Mouse (Mus musculus) ovary, adult 18-20 months (tissue): Measurements from ENCODE around the gene Parp3.
A peak's percentile ranks its signal among the peaks of the same experiment; 100 is the strongest.

Source experiments
- DNase-seq: peaks from one replicate; pipeline ENCODE4 v3.0.0; 2022; ENCODE audit warnings: low spot score, mixed read lengths

Parp3 gene

DNA sequence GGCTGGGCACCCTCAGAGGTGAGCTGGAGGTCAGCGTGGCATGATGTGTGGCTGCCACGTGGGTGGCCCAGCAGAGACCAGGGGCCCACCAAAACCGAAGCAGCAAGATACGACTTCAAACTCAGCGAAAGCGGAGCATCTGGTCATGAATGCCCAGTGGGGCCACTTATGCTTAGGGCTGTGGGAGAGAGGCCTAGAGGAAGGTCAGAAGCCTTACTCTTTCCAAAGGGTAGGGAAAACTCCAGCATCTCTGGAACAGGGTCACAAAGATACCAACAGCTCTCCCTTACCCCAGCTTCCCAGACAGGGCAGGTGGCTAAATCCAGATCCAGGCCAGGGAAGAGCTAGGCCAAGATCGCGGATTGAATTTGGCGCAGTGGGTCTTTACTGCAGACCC is 19.6 kb downstream of the Parp3 start:
- DNase-seq: no peak

DNA sequence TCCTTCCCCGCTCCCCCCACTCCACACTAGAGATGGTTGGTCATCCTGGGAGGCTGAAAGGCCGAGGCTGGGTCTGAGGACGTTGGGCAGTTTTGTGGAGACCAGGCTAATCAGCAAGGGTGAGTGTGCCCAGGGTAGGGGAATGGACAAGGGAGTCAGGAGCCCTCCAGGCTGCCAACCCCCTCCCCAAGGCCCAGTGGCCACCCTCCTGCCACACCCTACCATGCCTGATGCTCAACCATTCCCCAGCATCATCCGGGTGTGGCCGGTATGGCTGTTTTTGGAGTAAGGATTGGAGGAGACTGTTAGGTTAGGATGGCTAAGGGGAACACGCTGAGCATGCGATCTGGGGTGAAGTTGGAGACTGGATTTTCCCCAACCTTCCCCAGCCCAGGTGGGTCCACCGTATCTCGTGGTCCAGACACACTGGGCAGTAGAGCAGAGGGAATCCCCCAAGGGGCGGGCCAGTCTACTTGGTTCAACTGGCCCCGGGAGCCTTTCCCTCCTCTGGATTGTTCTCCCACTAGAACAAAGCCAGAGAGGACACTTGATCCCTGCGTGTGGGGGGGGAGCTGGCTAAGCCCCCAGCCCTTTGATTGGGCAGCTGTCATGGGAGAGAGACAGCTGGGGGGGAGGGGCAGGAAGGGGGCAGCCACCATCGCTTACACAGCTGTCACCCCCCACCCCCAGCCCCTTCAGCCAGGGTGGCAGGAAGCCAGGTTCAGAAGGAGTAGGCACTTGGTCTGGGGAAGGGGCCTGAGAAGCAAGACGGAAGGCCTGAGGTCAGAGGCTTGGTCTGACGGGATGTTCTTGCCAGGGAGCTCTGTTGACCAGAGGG is 20.2 kb downstream of the Parp3 start:
- no peak for DNase-seq

DNA sequence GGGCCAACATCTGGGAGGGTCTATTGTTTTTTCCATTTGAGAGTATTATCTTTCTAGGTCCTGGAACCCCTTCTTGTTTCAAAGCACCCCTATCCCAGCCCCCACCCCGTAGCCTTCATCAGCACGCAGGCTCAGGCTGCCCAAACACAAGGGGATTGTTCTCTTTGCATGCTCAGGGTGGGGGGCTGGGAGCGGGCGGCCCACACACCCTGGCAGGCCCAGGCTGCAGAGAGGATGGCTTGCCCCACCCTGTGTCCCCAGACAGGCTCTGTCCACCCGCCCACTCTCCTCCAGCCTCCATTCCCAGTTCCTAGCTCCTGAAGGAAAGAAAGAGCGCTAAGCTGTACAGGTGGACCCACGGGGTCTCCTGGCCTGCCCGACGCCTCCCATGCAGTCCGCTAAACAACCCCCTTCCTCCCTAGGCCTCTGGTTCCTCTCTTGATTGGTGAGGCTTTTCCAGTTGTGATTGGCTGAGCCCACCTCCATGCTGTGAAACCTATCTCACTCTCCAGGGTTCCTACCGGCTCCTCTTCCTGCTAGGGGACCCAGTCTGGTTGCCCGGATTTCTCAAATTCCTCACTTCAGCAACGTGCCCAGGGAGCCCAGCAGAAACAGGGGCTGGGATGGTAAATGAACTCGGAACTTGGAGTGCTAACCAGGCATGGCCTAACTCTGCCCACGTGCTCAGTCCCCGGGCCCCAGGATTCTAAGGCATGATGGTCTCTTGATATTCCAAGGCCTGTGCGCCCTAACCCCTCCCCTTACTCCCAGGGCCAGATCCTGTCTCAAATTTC is 21.7 kb downstream of the Parp3 start:
- DNase-seq: no peak

DNA sequence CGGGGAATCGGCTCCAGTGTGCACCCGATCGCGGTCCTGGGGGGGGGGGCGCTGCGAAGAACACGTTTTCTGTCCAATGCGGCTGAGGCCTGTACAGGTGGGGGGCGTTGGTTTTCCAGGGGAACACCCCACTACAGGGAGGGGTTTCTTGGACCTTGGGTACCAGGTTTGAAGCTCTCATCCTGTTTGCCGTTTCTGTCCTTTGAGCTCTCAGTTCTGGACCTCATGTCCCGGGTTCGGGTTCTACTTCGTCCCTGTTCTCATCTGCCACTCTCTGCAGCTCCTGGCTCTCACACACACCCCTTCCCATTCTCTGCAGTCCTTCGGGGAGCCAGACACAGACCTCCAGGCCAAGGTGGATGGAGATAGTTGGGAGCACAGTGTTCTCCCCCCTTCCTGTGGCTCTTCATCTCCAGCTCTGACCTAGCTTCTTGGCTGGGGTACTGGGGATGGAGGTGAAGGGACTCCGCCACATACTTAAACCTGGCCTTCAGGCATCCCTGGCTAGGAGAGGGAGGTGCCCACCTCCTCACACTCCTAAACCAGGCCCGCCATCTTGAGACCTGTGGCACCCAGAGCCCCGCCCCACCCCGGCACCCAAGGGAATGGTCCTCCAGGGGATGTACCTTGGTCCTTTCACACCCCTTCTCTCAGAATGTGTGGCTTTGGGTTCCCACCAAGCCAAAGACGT is 22.5 kb downstream of the Parp3 start:
- no peak for DNase-seq

DNA sequence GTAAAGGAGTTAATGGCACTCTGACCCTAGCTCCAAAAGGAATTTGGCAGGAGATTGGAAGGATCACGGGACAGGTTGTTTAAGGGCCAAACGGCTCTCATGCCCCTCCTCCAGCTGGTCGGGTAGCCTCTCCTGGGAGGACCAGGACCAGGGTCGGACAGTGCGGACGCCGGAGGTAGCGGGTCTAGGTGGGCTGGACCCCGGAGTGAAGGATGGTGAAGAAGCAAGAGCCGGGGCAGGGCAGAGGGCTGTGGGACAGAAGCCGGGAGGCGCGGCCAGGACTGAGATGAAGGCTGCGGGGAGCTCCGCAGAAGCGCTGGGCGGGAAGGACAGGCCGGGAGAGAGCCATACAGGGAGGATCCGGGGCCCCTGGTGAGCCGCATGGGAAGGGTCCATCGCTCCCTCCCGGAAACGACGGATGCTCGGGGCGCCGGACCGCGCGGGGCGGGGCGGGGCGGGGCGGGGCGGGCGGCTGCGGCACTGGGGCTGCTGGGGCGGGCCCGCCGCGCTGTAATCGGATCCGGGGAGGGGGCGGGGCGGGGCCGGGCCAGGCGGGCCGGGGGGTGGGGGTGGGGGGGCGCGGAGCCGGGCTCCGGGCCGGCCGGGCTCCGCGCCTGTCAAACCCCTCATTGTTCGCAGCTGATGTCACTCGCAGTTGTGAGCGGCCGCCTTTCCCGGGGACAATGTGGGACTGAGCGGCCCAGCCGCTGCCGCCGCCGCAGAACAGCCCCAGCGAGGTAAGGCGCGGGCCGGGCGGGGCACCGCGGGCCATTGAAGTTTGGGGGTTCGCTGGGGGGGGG is 23.3 kb downstream of the Parp3 start, which contains the start of gene Pcbp4:
Gene Pcbp4, plus strand, starts transcription at position 21 of the 800 bp plus-strand sequence.
- no peak for DNase-seq

- no peak for DNase-seq
Measured at GRCm38 (mm10) chr9:106452821-106453220, 23.9 kb downstream of the Parp3 start.

- DNase-seq: no peak
Measured at GRCm38 (mm10) chr9:106452351-106452750, 24.4 kb downstream of the Parp3 start.

DNA sequence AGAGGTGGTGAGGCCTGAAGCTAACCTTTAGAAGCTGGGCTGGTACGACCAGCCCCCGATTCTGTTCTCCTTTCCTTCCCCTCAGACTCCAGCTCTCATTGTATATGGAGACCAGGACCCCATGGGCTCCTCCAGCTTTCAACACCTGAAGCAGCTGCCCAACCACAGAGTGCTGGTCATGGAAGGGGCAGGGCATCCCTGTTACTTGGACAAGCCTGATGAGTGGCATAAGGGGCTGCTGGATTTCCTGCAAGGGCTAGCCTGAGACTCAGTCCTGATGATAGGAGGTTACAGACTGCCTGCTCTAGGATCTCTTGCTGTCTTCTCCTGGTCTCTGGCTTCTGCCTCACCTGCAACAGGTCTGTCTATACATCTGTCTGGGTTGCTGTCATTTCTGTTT is 24.9 kb downstream of the Parp3 start:
- no peak for DNase-seq

DNA sequence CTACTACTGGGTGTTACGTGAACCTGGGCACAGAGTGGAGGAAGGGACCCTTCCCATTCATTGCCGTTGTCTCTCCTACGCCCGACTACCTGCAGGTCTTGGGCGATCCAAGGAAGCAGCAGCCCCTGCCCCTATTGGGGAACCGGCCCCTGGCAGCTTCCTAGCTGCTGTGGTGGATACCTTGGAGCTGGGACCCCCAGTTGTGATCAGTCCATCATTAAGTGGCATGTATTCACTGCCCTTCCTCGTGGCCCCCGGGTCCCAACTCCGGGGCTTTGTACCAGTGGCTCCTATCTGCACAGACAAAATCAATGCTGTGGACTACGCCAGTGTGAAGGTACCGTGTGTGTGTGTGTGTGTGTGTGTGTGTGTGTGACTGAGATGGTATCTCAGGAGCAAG is 25.5 kb downstream of the Parp3 start:
- DNase-seq: no peak

- peak; percentile 60 for DNase-seq
Measured at GRCm38 (mm10) chr9:106450661-106451060, 26.1 kb downstream of the Parp3 start.

DNA sequence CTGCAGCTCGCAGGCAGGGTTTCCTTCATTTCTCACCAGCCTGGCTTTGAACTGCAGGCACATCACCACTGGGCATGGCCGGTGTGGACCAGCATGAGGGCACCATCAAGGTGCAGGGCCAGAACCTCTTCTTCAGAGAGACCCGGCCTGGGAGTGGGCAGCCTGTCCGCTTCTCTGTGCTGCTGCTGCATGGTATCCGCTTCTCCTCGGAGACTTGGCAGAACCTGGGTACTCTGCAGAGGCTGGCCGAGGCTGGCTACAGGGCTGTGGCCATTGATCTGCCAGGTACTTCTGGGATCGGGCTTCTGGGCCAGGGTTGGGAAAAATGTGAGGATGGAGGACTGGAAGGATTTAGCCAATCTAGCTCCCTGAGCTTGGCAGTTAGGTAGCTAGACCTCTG is 26.8 kb downstream of the Parp3 start:
- DNase-seq: no peak

GRCm38 (mm10) chr9:106448498-106449031 is 28.2 kb downstream of the Parp3 start:
- DNase-seq: peak; percentile 67

DNA sequence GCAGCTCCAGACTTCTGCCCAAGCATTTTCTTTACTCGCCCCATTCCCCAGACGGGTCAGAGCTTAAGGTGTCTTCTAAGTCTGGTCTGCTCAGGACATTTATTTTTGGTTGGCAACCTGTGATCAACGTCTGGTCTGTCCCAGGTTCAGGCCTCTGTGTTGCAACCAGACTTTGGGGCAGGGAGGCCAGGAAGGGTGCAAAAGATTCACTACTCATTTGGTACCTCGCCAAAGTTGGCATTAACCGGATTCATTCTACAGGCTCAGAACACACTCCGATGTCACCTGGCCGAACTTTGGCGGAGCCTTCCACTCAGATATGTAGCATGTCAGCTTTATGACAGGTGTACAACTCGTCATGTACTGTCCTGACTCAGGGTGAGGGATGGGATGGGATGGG is 28.8 kb downstream of the Parp3 start:
- no peak for DNase-seq

- peak; percentile 92 for DNase-seq
Measured at GRCm38 (mm10) chr9:106447348-106447747, 29.4 kb downstream of the Parp3 start, which contains the start of the genes Abhd14b and Abhd14a. Gene Abhd14b (plus strand): TSS chr9:106447459. Gene Abhd14a (minus strand): TSS chr9:106447678.

DNA sequence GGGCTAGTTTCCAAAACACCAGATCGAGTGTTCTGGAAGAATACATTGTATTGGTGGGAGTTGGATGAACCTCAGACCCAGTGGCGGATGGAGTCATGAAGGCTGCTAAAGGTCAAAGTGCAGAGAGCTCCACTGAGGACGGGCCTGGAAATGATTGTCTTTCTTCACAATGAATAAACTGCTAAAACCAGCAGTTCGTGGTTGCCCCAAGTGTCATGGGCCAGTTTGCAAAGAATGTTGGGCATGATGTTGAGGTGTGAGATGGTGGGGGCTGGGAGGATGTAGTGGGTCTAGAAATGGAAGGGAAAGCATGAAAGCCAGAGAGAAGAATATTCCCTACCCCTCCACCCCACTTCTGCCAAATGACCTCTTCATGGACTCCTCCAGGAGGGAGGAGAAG is 31.9 kb downstream of the Parp3 start:
- no peak for DNase-seq

- no peak for DNase-seq
Measured at GRCm38 (mm10) chr9:106442680-106443079, 34.1 kb downstream of the Parp3 start.

DNA sequence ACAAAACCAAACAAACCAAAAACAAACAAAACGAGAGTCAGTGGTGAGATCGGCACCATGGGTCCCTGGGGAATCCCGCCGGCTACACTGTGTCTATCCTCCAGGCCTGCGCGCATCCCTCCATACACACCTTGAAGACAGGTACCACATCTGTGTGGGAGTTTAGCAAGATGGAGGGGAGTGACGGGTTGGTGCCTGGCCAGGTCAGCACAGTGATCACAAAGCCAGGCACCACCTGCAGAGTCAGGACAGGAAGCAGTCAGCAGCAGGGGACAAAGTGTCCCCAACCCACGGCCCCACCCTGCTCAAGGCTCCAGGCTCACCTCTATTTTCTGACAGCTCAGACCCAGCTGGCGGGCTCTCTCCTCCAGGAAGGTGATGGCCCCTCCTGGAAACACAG is 40.2 kb downstream of the Parp3 start:
- no peak for DNase-seq

DNA sequence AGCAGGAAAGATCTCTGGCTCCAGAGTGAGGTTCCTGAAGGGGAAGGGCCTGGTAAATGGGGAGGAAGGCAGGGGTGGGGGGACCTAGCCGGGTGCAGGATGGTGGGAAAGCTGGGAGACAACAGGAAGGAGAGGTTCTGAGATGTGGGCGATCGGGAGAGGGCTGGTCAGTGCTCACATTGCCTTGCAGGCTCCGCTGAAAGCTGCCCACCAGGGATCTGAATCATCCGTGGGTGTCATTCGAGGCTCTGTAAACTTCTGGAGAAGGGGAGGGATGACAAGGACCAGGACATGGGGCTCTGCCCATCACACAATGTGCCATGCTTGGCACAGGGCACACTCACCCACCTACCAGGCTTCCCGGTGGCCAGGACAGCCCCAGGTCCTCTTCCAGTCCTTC is 43.4 kb downstream of the Parp3 start:
- no peak for DNase-seq

DNA sequence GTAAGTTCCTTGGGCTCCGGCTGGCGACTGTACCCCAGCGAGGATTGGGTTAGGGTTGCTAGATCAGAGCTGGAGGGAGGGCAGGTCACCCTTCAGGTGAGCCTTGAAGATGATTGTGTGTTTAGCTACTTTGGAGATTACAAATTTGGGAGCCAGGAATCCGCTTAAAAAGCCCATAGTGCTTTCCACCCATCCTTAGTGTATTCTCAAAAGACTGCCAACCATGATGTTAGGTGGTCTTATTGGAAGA is 46.8 kb downstream of the Parp3 start:
- no peak for DNase-seq

DNA sequence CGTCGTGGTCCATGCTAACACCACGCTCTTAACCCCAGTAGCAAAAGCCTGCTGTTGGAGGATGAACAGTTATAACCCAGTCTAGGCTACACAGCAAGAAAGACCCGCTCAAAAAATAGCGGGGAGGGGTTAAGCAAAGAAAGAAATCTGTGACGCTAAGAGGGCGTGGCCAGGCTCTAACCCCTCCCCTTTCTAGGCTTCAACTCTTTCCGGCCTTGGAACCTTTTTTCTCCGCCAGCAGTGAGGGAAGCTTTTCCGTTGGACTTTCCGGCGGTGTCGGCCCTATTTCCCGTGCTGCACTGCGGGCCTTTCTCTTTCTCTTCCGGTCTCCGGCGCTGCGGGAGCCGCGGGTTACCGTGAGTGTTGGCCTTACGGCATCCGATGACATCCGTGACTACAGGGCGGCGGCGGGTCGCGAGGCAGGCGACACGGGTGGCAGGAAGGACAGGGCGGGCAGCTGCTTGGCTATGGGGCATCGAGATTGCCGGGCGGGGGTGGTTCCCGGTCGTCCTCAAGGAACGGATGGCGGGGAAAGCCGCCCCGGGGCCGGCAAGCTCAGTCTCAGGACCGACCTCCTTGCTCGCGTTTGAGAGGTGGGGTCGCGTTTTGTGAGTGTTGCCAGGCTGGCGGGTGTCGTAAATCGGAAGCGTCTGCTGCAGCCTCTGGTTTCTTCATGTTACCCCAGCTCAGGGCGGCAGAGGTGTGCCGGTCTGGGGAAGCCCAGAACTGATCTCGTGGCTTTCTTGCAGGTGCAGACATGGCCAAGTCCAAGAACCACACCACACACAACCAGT is 47.3 kb downstream of the Parp3 start, which contains the start of gene Rpl29:
Gene Rpl29, plus strand, starts transcription at position 234 of the 794 bp plus-strand sequence.
- peak; percentile 89 for DNase-seq

DNA sequence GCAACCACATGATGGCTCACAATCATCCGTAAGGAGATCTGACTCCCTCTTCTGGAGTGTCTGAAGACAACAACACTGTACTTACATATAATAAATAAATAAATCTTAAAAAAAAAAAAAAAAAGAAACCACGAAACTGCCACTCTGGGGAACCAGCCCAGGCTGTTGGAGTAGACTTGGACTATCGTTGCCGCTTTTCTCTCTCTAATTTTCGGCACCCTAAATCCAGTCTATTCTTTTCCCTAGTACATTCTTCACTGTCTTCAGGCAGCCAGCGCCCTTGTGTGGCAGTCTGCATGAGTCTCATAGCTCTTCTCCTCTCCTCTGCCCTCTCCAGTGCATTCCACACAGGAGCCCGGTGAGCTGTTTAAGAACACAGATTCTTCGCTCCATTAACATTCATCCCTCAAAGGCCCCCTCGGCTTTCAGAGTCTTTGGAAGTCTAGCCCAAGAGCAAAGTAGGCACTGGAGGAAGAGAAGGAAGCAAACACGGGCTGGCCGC is 48.0 kb downstream of the Parp3 start:
- DNase-seq: no peak
